Mouse (Mus musculus): ENCODE results near the gene B3gnt9. TPM values are rescaled to one million over a fixed set of nuclear protein-coding genes. Genes with fewer than 3 reads are reported as not detected.

Gene B3gnt9
- polyA plus RNA-seq (2011; ENCODE audit: insufficient read depth, insufficient read length, low replicate concordance, missing spikeins): 0.82 TPM in 1 of 2 replicates, not detected in the other

DNA sequence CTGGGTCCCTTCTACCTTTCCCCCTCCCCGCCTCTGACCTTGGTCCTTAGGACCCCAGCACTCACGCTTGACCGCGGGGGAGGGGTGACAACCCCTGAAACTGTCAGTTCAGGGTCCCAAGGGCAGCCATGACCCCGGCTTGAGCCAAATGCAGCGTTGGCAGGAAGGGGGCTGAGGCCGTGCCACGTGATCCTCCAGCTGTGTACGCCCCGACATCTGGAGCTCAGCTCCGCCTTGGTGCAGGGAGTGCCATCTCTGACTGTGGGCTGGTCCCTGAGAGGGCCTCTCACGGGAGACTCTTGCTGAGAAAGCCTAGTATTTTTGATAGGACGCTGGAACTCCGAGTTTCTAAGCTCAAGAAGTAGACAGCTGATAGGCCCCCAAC is at the start of gene B3gnt9:
TSS of gene B3gnt9 (minus strand) at position 188 of the 385 bp plus-strand sequence.
- TF ChIP-seq POLR2A (IDR thresholded peaks at IDR 0.05; ENCODE audit: borderline replicate concordance, control insufficient read depth, low read depth, low read length) (no peak), CTCF (IDR thresholded peaks at IDR 0.05; ENCODE audit: control insufficient read depth, insufficient read depth, low read length) (no peak)
- peaks cover 5% of the 10 kb centered on the region for H3K4me1 ChIP-seq (ENCODE audit: control insufficient read depth, insufficient read depth, low read length)
- WGBS: 2% methylated on average over 14 of the region's 14 CpGs
- peak within 1 kb of the TSS; percentile 22; the same call in 1 of the 2 replicates for H3K27ac ChIP-seq (ENCODE audit: control insufficient read depth, insufficient read depth, low read depth, low read length, poor library complexity)
- peak within 1 kb of the TSS; percentile 58 for H3K4me3 ChIP-seq (replicated peaks; ENCODE audit: control insufficient read depth, low read depth, low read length)

DNA sequence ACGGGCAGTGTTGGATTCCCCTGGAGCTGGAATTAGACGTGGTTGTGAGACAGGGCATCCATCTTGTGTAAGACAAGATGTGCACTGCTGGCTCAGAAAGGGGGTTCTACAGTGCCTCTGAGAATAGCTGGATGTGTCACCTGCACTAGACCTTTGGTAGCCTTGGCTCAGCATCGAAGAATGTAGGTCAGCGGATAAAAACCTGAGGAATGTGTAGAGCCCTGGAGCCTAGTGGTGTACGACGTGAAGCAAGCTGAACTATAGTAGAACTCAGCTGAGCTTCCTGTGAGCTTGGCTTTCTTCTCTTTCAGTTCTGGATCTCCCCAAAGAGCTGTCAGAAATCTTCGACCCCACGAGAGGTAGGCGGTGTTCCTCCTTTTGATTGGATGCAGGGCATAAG is 48.9 kb upstream of the B3gnt9 start:
- no peaks in the 10 kb centered on the region; the same call in 1 of the 2 replicates for H3K4me1 ChIP-seq (ENCODE audit: control insufficient read depth, insufficient read depth, low read length)
- WGBS: 84% methylated on average over 9 of the region's 9 CpGs
- H3K4me3 ChIP-seq (replicated peaks; ENCODE audit: control insufficient read depth, low read depth, low read length): no peak overlapping the region
- no peak overlapping the region for H3K27ac ChIP-seq (ENCODE audit: control insufficient read depth, insufficient read depth, low read depth, low read length, poor library complexity)
- TF ChIP-seq POLR2A (IDR thresholded peaks at IDR 0.05; ENCODE audit: borderline replicate concordance, control insufficient read depth, low read depth, low read length): no peak
- no peak for TF ChIP-seq CTCF (IDR thresholded peaks at IDR 0.05; ENCODE audit: control insufficient read depth, insufficient read depth, low read length)

DNA sequence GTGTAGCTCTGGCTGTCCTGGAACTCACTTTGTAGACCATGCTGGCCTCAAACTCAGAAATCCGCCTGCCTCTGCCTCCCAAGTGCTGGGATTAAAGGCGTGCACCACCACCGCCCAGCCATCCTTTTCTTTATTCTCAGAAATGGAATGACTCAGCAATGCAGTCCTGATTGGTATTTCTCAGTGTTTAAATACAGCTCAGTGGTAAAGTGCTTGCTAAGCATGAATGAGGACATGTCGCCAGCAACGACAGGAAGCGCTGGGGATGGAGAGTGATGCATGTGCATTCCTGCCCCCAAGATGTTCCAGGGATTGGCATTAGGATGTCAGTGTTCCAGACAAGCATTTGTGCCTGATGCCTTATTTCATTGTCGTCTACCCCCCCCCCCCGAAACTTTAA is 48.4 kb upstream of the B3gnt9 start:
- H3K27ac ChIP-seq (ENCODE audit: control insufficient read depth, insufficient read depth, low read depth, low read length, poor library complexity): no peak overlapping the region
- 74% methylated on average over 8 of the region's 8 CpGs for WGBS
- H3K4me3 ChIP-seq (replicated peaks; ENCODE audit: control insufficient read depth, low read depth, low read length): no peak overlapping the region
- TF ChIP-seq POLR2A (IDR thresholded peaks at IDR 0.05; ENCODE audit: borderline replicate concordance, control insufficient read depth, low read depth, low read length): no peak
- TF ChIP-seq CTCF (IDR thresholded peaks at IDR 0.05; ENCODE audit: control insufficient read depth, insufficient read depth, low read length): no peak
- peaks cover 1% of the 10 kb centered on the region; the same call in 1 of the 2 replicates for H3K4me1 ChIP-seq (ENCODE audit: control insufficient read depth, insufficient read depth, low read length)

DNA sequence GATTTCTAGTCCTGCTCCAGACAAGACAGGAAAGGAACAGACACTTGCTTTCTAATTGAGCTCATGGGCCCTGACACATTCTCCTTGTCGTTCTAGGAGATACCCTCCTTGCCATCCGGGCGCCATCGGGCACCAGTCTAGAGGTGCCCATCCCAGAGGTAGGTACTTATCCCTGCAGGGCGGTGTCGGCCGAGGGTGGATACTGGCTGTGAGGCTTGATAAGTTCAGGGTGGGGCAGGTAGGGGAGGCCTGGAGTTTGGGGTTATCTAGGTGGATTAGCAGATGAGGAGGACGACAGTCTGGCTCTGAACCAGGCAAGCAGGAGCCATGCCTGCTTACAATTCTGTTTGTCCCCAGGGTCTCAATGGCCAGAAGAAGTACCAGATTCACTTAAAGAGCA is 45.0 kb upstream of the B3gnt9 start:
- TF ChIP-seq CTCF (IDR thresholded peaks at IDR 0.05; ENCODE audit: control insufficient read depth, insufficient read depth, low read length) (no peak), POLR2A (IDR thresholded peaks at IDR 0.05; ENCODE audit: borderline replicate concordance, control insufficient read depth, low read depth, low read length) (peak; percentile 84)
- Histone ChIP-seq H3K4me3 (replicated peaks; ENCODE audit: control insufficient read depth, low read depth, low read length) (peak overlapping the region; percentile 63), H3K4me1 (ENCODE audit: control insufficient read depth, insufficient read depth, low read length) (peaks cover 4% of the 10 kb centered on the region), H3K27ac (ENCODE audit: control insufficient read depth, insufficient read depth, low read depth, low read length, poor library complexity) (peak overlapping the region; percentile 81)
- WGBS: 67% methylated on average over 8 of the region's 8 CpGs

DNA sequence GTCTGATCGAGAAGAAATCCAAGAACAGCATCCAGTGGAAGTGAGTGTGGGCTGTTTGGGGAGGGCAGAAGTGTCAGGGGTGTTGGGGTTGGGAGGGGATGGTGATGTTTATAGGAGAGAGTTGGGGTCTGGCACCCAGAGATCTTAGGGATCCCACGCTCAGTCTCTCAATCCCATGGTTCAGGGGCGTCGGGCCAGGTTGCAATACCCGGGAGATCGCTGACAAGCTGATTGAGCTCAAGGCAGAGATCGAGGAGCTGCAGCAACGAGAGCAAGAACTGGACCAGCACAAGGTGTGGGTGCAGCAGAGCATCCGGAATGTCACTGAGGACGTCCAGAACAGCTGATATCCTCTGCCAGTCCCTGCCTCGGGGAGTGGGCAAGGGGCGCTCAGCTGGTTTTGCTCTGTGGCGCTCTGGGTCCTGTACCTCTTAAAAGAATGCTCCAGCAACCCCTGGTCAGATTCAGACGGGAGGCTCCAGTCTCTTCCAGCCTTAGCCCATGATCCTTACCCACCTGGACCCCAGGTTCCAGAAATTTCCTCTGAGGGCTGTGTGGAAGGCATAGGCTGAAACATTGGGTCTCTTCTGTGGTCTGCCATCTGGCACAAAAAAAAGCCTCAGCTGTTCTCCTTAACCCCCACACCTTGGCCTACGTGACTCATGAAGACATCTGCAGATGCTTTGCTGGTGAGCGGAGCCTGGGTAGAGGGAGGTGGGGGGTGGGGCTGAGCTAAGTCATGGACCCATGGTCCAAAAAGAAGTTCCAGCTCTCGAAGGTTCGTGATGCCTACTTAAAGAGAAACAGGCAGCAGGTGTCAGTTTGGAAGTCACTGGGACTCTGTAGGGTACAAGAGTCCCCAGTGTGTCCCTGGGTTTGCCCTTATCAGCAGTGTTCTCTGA is 43.6 kb upstream of the B3gnt9 start:
- TF ChIP-seq POLR2A (IDR thresholded peaks at IDR 0.05; ENCODE audit: borderline replicate concordance, control insufficient read depth, low read depth, low read length): no peak
- Histone ChIP-seq H3K27ac (ENCODE audit: control insufficient read depth, insufficient read depth, low read depth, low read length, poor library complexity) (peak overlapping the region; percentile 90), H3K4me1 (ENCODE audit: control insufficient read depth, insufficient read depth, low read length) (peaks cover 4% of the 10 kb centered on the region), H3K4me3 (replicated peaks; ENCODE audit: control insufficient read depth, low read depth, low read length) (peak overlapping the region; percentile 99)
- 46% methylated on average over 18 of the region's 18 CpGs for WGBS

DNA sequence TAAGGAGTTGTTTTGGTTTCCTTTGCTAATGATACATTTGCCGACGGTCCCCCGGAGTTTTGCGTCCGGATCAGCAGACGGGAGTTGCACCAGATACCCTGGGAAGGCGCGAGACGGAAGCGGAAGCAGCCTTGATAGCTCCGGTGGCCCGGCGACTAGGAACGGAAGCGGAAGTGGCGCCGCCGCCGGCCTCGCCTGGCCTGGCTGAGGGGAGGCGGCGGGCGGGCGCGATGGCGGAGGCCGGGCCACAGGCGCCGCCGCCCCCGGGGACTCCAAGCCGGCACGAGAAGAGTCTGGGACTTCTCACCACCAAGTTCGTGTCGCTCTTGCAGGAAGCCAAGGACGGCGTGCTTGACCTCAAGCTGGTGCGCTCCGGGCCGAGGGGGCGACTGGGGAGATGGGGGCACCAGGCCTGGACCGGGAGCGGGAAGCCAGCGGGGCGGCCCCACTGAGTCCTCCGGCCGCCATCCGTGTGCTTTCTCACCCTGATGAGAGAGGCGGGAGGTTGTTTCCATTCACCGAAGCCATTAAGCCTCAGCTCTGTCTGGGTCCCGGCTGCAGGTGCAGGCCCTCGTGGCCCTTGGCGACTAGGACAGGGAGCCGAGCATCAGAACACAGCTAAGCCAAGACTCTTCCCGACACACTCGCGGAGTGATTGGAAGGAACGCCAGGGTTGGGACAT is 42.7 kb upstream of the B3gnt9 start, which contains the start of gene E2f4:
TSS of gene E2f4 (plus strand) at position 153 of the 682 bp plus-strand sequence.
- Histone ChIP-seq H3K27ac (ENCODE audit: control insufficient read depth, insufficient read depth, low read depth, low read length, poor library complexity) (peak within 1 kb of the TSS; percentile 90), H3K4me3 (replicated peaks; ENCODE audit: control insufficient read depth, low read depth, low read length) (peak within 1 kb of the TSS; percentile 99), H3K4me1 (ENCODE audit: control insufficient read depth, insufficient read depth, low read length) (peaks cover 4% of the 10 kb centered on the region)
- peak; percentile 89; the same call in 1 of the 2 replicates for TF ChIP-seq POLR2A (IDR thresholded peaks at IDR 0.05; ENCODE audit: borderline replicate concordance, control insufficient read depth, low read depth, low read length)
- TF ChIP-seq CTCF (IDR thresholded peaks at IDR 0.05; ENCODE audit: control insufficient read depth, insufficient read depth, low read length): no peak
- under 1% methylated on average over 58 of the region's 58 CpGs for WGBS

DNA sequence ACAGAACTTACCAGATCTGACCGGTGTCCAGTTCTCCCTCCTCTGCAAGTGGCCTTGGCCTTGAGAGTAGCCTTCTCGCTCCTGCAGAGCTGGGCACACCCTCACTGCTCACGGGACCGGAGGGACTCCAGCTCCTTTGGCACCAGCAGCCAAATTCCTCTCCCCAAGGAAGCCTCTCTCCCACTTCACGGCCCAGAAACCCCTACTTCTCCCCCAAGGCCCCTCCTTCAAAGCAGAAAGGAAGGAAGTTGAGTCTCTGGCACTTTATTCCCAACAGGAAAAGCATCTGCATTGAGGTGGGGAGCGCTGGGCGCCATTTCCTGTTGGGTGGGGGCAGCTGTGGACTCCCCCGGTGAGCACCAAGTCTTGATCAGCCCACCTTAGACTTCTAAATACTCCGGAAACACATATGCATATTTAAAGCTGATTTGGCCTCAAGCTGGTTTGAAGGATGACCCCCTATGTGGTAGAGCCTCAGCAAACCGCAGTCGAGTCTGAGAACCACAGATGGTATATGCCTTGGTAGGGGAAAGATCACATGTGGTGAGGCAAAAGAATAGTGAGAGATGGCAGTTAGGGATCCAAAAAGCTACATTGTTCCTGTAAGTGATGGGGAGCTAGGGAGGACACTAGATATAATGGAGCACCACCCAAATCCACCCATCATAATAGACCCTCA is 41.1 kb upstream of the B3gnt9 start, which contains the start of gene Exoc3l:
TSS of gene Exoc3l (minus strand) at position 207 of the 679 bp plus-strand sequence.
- no peak for TF ChIP-seq CTCF (IDR thresholded peaks at IDR 0.05; ENCODE audit: control insufficient read depth, insufficient read depth, low read length)
- TF ChIP-seq POLR2A (IDR thresholded peaks at IDR 0.05; ENCODE audit: borderline replicate concordance, control insufficient read depth, low read depth, low read length): no peak
- no peak within 1 kb of the TSS for H3K4me3 ChIP-seq (replicated peaks; ENCODE audit: control insufficient read depth, low read depth, low read length)
- 12% methylated on average over 11 of the region's 11 CpGs for WGBS
- H3K4me1 ChIP-seq (ENCODE audit: control insufficient read depth, insufficient read depth, low read length): peaks cover 4% of the 10 kb centered on the region
- no peak within 1 kb of the TSS for H3K27ac ChIP-seq (ENCODE audit: control insufficient read depth, insufficient read depth, low read depth, low read length, poor library complexity)

Data from bone marrow, adult 2 months (tissue).